Mouse (Mus musculus): ENCODE results near the gene Kcnc2. TPM values are rescaled to one million over a fixed set of nuclear protein-coding genes. Genes with fewer than 3 reads are reported as not detected.

Gene Kcnc2
- polyA plus RNA-seq (2014; fragmentation: Illumina TruSeq; extraction: RNeasy Lipid Tissue Mini Kit (QIAGEN cat#74804); ENCODE audit: low read depth, low replicate concordance) = 1.2 TPM

DNA sequence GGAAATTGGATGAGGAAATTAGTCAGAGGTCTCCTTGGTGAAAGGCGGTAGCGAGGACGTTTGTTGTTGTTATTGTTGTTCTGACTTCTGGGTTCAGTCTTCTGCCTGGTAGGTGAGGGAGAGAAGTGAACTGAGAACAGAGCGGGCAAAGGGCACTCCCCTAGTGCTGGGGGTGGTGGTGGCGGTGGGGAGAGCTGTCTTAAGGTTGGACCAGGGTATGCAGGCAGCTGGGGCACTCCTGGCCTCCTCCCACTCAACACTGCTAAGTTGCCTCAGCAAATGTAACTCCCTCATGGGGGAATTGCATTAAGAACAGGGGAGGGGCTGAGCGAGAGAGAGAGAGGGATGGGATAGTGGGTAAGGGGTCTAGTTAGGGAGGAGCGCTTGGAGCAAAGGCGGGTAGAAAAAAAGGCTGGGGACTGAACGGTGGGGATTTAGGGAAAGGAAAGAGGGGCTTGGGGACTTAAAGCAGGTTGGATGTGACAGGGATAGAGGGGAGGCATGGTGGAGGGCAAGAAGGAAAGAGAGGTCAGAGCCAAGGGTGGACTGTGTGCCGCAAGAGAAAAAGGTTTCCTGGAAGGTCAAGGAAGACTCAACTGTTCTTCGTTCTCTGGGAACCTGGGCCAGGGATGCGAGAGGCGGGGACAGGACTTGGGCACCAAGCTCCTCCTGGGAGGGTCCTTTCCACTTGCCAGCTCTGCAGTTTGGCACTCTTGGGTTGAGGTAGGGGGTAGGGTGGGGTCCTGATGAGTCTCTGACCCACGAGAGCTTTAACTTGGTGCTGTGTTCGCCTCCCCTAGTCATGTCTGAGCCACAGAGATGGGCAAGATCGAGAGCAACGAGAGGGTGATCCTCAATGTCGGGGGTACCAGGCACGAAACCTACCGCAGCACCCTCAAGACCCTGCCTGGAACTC lies at the start of gene Kcnc2:
TSS of gene Kcnc2 (plus strand) at position 235 of the 916 bp plus-strand sequence.

Other genes starting within 250 kb of the Kcnc2 start
- not detected for gene Glipr1l1, start 210.9 kb upstream of the Kcnc2 start, polyA plus RNA-seq (2014; fragmentation: Illumina TruSeq; extraction: RNeasy Lipid Tissue Mini Kit (QIAGEN cat#74804); ENCODE audit: low read depth, low replicate concordance)
- gene Glipr1l2, start 187.8 kb upstream of the Kcnc2 start, polyA plus RNA-seq (2014; fragmentation: Illumina TruSeq; extraction: RNeasy Lipid Tissue Mini Kit (QIAGEN cat#74804); ENCODE audit: low read depth, low replicate concordance) = not detected
- not detected for gene Glipr1l3, start 110.8 kb upstream of the Kcnc2 start, polyA plus RNA-seq (2014; fragmentation: Illumina TruSeq; extraction: RNeasy Lipid Tissue Mini Kit (QIAGEN cat#74804); ENCODE audit: low read depth, low replicate concordance)
- gene Caps2, start 107.5 kb upstream of the Kcnc2 start, polyA plus RNA-seq (2014; fragmentation: Illumina TruSeq; extraction: RNeasy Lipid Tissue Mini Kit (QIAGEN cat#74804); ENCODE audit: low read depth, low replicate concordance) = 0.19 TPM

All from sigmoid colon, adult 10 weeks (tissue).